Mouse (Mus musculus): ENCODE measurements around the gene Tmem263. TPM values are rescaled to one million over a fixed set of nuclear protein-coding genes. Genes with fewer than 3 reads are reported as not detected.

Tmem263 gene
- polyA plus RNA-seq, 1 experiment: 3.6 TPM

GRCm38 (mm10) chr10:85128453-85128852 lies 26.0 kb downstream of the Tmem263 start:
- peaks cover 10% of the 10 kb centered on the region for H3K4me1 ChIP-seq (ENCODE audit: control insufficient read depth, insufficient read depth, low read length)
- peak; percentile 16 for DNase-seq
- 12% methylated on average over 7 of the region's 7 CpGs for WGBS
- no peak overlapping the region for H3K4me3 ChIP-seq (replicated peaks; ENCODE audit: extremely low read depth, low read depth, low read length)
- TF ChIP-seq CTCF (IDR thresholded peaks at IDR 0.05; ENCODE audit: insufficient read depth, low read length) (no peak), POLR2A (IDR thresholded peaks at IDR 0.05; ENCODE audit: borderline replicate concordance, extremely low read depth, low read depth, low read length) (no peak)

DNA sequence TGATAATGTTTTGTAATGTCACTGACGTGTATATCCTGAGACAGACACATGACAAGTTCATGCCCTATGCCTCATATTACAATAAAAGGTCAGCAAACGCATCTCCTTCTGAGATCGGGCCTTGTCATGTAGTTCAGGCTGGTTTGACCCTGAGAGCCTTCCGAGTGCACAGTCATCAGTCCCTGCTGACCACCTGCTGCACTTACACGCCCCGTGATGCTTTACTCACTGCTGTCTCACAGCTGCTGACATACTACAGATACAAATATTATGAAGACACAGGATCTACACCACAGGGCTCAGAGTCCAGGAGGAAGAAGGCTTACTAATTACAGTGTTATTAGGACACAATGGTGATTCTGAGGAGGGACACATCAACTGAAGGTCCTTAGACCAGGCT lies 34.1 kb downstream of the Tmem263 start:
- H3K4me3 ChIP-seq (replicated peaks; ENCODE audit: extremely low read depth, low read depth, low read length): no peak overlapping the region
- 88% methylated on average over 6 of the region's 6 CpGs for WGBS
- DNase-seq: no peak
- no peaks in the 10 kb centered on the region for H3K4me1 ChIP-seq (ENCODE audit: control insufficient read depth, insufficient read depth, low read length)
- TF ChIP-seq POLR2A (IDR thresholded peaks at IDR 0.05; ENCODE audit: borderline replicate concordance, extremely low read depth, low read depth, low read length): no peak
- TF ChIP-seq CTCF (IDR thresholded peaks at IDR 0.05; ENCODE audit: insufficient read depth, low read length): no peak

GRCm38 (mm10) chr10:85141465-85141864 lies 39.0 kb downstream of the Tmem263 start:
- H3K4me3 ChIP-seq (replicated peaks; ENCODE audit: extremely low read depth, low read depth, low read length): no peak overlapping the region
- no peak for DNase-seq
- no peaks in the 10 kb centered on the region for H3K4me1 ChIP-seq (ENCODE audit: control insufficient read depth, insufficient read depth, low read length)
- TF ChIP-seq POLR2A (IDR thresholded peaks at IDR 0.05; ENCODE audit: borderline replicate concordance, extremely low read depth, low read depth, low read length): no peak
- TF ChIP-seq CTCF (IDR thresholded peaks at IDR 0.05; ENCODE audit: insufficient read depth, low read length): no peak
- 86% methylated on average over 9 of the region's 9 CpGs for WGBS

GRCm38 (mm10) chr10:85146282-85146681 lies 43.9 kb downstream of the Tmem263 start:
- WGBS: 87% methylated on average over 14 of the region's 14 CpGs
- DNase-seq: no peak
- Histone ChIP-seq H3K4me3 (replicated peaks; ENCODE audit: extremely low read depth, low read depth, low read length) (no peak overlapping the region), H3K4me1 (ENCODE audit: control insufficient read depth, insufficient read depth, low read length) (no peaks in the 10 kb centered on the region)
- no peak for TF ChIP-seq CTCF (IDR thresholded peaks at IDR 0.05; ENCODE audit: insufficient read depth, low read length)
- no peak for TF ChIP-seq POLR2A (IDR thresholded peaks at IDR 0.05; ENCODE audit: borderline replicate concordance, extremely low read depth, low read depth, low read length)

DNA sequence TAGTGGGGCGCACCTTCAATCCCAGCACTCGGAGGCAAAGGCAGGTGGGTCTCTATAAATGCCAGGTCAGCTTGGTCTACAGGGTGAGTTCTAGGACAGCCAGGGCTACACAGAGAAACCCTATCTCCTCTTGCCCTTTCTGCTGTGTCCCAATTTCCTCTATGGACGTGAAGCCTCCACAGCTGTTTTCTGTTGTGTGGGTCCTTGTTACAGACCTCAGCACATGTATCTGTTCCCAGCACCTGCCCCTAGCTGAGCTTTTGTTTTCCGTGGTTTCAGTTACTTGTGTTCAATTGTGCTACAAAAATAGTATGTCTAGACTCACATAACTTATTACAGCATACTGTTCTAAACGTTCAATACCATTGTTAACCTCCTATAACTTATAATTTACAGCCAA lies 46.8 kb downstream of the Tmem263 start:
- no peak for DNase-seq
- no peak overlapping the region for H3K4me3 ChIP-seq (replicated peaks; ENCODE audit: extremely low read depth, low read depth, low read length)
- H3K4me1 ChIP-seq (ENCODE audit: control insufficient read depth, insufficient read depth, low read length): no peaks in the 10 kb centered on the region
- WGBS: 82% methylated on average over 5 of the region's 5 CpGs
- TF ChIP-seq CTCF (IDR thresholded peaks at IDR 0.05; ENCODE audit: insufficient read depth, low read length): no peak
- TF ChIP-seq POLR2A (IDR thresholded peaks at IDR 0.05; ENCODE audit: borderline replicate concordance, extremely low read depth, low read depth, low read length): no peak

GRCm38 (mm10) chr10:85154195-85154594 lies 51.8 kb downstream of the Tmem263 start:
- TF ChIP-seq POLR2A (IDR thresholded peaks at IDR 0.05; ENCODE audit: borderline replicate concordance, extremely low read depth, low read depth, low read length) (no peak), CTCF (IDR thresholded peaks at IDR 0.05; ENCODE audit: insufficient read depth, low read length) (peak; percentile 59)
- peak; percentile 56 for DNase-seq
- WGBS: 10% methylated on average over 2 of the region's 2 CpGs
- Histone ChIP-seq H3K4me1 (ENCODE audit: control insufficient read depth, insufficient read depth, low read length) (no peaks in the 10 kb centered on the region; the same call in 1 of the 2 replicates), H3K4me3 (replicated peaks; ENCODE audit: extremely low read depth, low read depth, low read length) (no peak overlapping the region)

GRCm38 (mm10) chr10:85157451-85157850 lies 55.0 kb downstream of the Tmem263 start:
- TF ChIP-seq CTCF (IDR thresholded peaks at IDR 0.05; ENCODE audit: insufficient read depth, low read length) (no peak), POLR2A (IDR thresholded peaks at IDR 0.05; ENCODE audit: borderline replicate concordance, extremely low read depth, low read depth, low read length) (no peak)
- WGBS: 90% methylated on average over 7 of the region's 7 CpGs
- H3K4me3 ChIP-seq (replicated peaks; ENCODE audit: extremely low read depth, low read depth, low read length): no peak overlapping the region
- H3K4me1 ChIP-seq (ENCODE audit: control insufficient read depth, insufficient read depth, low read length): peaks cover 4% of the 10 kb centered on the region
- DNase-seq: no peak

DNA sequence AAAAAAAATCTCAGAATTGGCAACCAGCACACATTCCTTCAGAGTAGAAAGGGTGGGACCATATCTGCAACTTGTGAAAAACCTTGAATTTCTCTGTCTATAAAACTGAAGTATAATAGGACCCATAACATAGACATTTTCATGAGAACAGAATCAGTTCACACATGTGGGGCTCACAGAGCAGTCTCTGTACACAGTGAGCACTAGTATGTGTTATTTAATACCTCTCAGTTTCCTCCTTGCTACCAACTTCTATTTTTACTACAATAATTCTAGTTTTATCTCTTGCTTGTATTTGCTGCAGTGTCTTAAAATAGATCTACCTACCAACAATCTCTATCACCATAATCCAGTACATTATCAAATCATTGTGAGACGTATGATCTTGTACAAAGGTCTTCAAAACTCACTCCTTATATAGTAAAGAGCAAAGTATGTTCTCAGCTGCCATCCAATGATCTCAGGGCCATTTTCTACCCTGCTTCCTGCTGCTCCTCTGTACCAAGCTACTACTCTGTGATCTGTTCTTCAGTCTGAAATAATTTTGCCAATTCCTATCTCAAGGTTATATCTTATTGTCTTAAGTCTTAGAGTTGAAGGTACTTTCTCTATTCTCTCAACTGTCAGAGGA lies 57.7 kb downstream of the Tmem263 start:
- no peak for TF ChIP-seq POLR2A (IDR thresholded peaks at IDR 0.05; ENCODE audit: borderline replicate concordance, extremely low read depth, low read depth, low read length)
- no peak for TF ChIP-seq CTCF (IDR thresholded peaks at IDR 0.05; ENCODE audit: insufficient read depth, low read length)
- DNase-seq: no peak
- Histone ChIP-seq H3K4me3 (replicated peaks; ENCODE audit: extremely low read depth, low read depth, low read length) (no peak overlapping the region), H3K4me1 (ENCODE audit: control insufficient read depth, insufficient read depth, low read length) (peaks cover 4% of the 10 kb centered on the region)
- WGBS: 56% methylated on average over 1 of the region's 1 CpGs

DNA sequence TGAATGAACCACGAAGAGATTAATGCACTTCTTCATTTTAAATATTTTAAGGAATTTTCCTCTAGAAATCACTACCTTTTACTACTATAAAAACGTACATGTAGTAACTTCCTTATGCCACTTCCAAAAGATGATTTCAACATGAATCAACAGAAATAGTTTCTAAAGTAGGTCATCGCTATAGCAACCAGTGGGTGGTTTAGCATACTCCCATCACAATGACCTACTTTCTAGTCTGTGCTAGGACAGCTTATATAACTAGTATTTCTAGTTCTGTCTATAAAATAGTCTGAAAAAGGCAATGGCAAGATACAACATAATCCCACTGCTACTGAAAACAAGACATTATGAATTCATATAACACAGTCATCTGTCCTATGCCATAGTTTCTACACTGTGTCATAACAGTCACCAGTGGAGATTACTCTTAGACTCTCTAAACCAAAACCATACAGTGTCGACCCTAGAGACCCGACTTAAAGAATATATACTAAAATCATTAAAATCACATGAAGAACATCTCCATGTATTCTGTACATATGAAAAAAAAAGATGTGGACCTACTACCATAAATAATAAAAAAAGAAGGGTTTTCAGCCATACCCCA lies 59.4 kb downstream of the Tmem263 start:
- WGBS: 44% methylated on average over 5 of the region's 5 CpGs
- H3K4me1 ChIP-seq (ENCODE audit: control insufficient read depth, insufficient read depth, low read length): peaks cover 4% of the 10 kb centered on the region
- DNase-seq: no peak
- TF ChIP-seq CTCF (IDR thresholded peaks at IDR 0.05; ENCODE audit: insufficient read depth, low read length) (no peak), POLR2A (IDR thresholded peaks at IDR 0.05; ENCODE audit: borderline replicate concordance, extremely low read depth, low read depth, low read length) (no peak)
- H3K4me3 ChIP-seq (replicated peaks; ENCODE audit: extremely low read depth, low read depth, low read length): no peak overlapping the region

DNA sequence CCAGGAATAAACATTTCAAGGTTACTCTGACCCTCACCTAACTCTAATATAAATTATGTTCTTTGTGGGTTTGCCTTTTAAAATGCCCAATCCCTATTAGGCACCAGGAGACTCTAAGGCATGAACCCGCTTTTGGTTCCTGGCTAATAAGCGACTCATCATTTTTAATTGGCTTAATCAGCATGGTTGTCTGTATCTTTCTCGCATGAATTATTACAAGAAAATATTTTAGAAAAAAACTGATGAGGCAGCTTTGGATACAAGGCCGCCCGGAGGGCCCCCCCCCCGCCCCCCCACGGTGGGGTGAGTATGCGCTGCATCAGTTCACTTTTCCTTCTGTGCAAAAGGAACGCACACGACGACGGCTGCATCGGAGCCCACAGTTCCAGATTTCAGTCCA lies 62.4 kb downstream of the Tmem263 start:
- 94% methylated on average over 13 of the region's 13 CpGs for WGBS
- no peak for TF ChIP-seq CTCF (IDR thresholded peaks at IDR 0.05; ENCODE audit: insufficient read depth, low read length)
- TF ChIP-seq POLR2A (IDR thresholded peaks at IDR 0.05; ENCODE audit: borderline replicate concordance, extremely low read depth, low read depth, low read length): no peak
- DNase-seq: no peak

More for the DNA sequence above, 62.4 kb downstream of the Tmem263 start:
- Histone ChIP-seq H3K4me3 (replicated peaks; ENCODE audit: extremely low read depth, low read depth, low read length) (no peak overlapping the region), H3K4me1 (ENCODE audit: control insufficient read depth, insufficient read depth, low read length) (peaks cover 4% of the 10 kb centered on the region)

All from lung, adult 2 months (tissue).